18 mouse cellular contexts compared by ENCODE assay signal in genomic region chr13:43497769-43498168, GRCm38 (mm10). TPM values are rescaled to one million over a fixed set of nuclear protein-coding genes. Genes with fewer than 3 reads are reported as not detected.
DNase-seq lines count a peak whose midpoint lies in the region; ATAC-seq and TF ChIP-seq lines count a peak whose summit lies in the region.
"Had no signal": no experiment of that assay in that cellular context is flagged by ENCODE, and none has a peak within 500 bp of the region (broad histone marks: within the 10 kb centered on the region; RNA-seq: fewer than 3 reads in every experiment).

No protein-coding gene starts in this region.

- DNase-seq in cerebellum, adult 2 months, result no peak
- DNase-seq in cerebellum, postnatal 25 days, result no peak
- DNase-seq in kidney, postnatal 0 days (ENCODE audit: low spot score), result no peak
- no peak for DNase-seq in kidney, postnatal 14 days
- DNase-seq in midbrain, postnatal 0 days (ENCODE audit: low spot score), result no peak
- no peak for DNase-seq in midbrain, embryonic 11.5 days (ENCODE audit: low spot score, missing footprints)
- DNase-seq in adrenal gland, adult (ENCODE audit: inconsistent age in 2 of 2, low spot score in 1 of 2), result no peak
- no peak for DNase-seq in right cerebral cortex, adult 2 months (ENCODE audit: low spot score in 2 of 2)
- DNase-seq: cerebellum, postnatal 14 days; heart, postnatal 4 days; right cerebral cortex, adult 18-20 months; spleen, adult 18-20 months; thymus, postnatal 14 days had no signal

- H3K9ac ChIP-seq in kidney, postnatal 0 days (ENCODE audit: low read depth, low read length), result no peak overlapping the region
- H3K9ac ChIP-seq in midbrain, postnatal 0 days (replicated peaks; ENCODE audit: low read length, poor library complexity, severe bottlenecking), result no peak overlapping the region
- no peak overlapping the region for H3K9ac ChIP-seq in midbrain, embryonic 11.5 days (ENCODE audit: low read length)
- H3K9ac ChIP-seq: heart, embryonic 12.5 days; limb, embryonic 12.5 days; lung, embryonic 15.5 days; midbrain, embryonic 15.5 days; stomach, embryonic 15.5 days had no signal

- H3K9me3 ChIP-seq in kidney, postnatal 0 days (replicated peaks; ENCODE audit: low read length), result no peaks in the 10 kb centered on the region
- H3K9me3 ChIP-seq in midbrain, postnatal 0 days (ENCODE audit: low read length), result no peaks in the 10 kb centered on the region
- H3K9me3 ChIP-seq in midbrain, embryonic 11.5 days (ENCODE audit: control insufficient read depth, low read length), result no peaks in the 10 kb centered on the region
- H3K9me3 ChIP-seq: lung, embryonic 15.5 days; midbrain, embryonic 15.5 days; stomach, embryonic 15.5 days had no signal

- H3K27ac ChIP-seq in cerebellum, adult 2 months (ENCODE audit: insufficient read depth, low read length), result no peak overlapping the region
- no peak overlapping the region for H3K27ac ChIP-seq in kidney, postnatal 0 days
- H3K27ac ChIP-seq in midbrain, postnatal 0 days (ENCODE audit: low read depth, low read length), result no peak overlapping the region
- H3K27ac ChIP-seq in midbrain, embryonic 11.5 days (ENCODE audit: low read depth, low read length), result no peak overlapping the region
- H3K27ac ChIP-seq: limb, embryonic 12.5 days; lung, embryonic 15.5 days; midbrain, embryonic 15.5 days; stomach, embryonic 15.5 days had no signal

- no peaks in the 10 kb centered on the region for H3K36me3 ChIP-seq in kidney, postnatal 0 days (ENCODE audit: insufficient read depth, low read length)
- H3K36me3 ChIP-seq in midbrain, postnatal 0 days (ENCODE audit: insufficient read depth, low read length), result no peaks in the 10 kb centered on the region
- no peaks in the 10 kb centered on the region for H3K36me3 ChIP-seq in midbrain, embryonic 11.5 days (ENCODE audit: control insufficient read depth, insufficient read depth, low read length)
- H3K36me3 ChIP-seq: heart, embryonic 12.5 days; limb, embryonic 12.5 days; lung, embryonic 15.5 days; midbrain, embryonic 15.5 days; stomach, embryonic 15.5 days had no signal

- no peak overlapping the region for H3K4me3 ChIP-seq in cerebellum, adult 2 months (replicated peaks; ENCODE audit: insufficient read depth, low read depth, low read length)
- H3K4me3 ChIP-seq in kidney, postnatal 0 days (replicated peaks; ENCODE audit: low read depth, low read length), result no peak overlapping the region
- no peak overlapping the region for H3K4me3 ChIP-seq in midbrain, postnatal 0 days (ENCODE audit: low read depth, low read length)
- H3K4me3 ChIP-seq in midbrain, embryonic 11.5 days (ENCODE audit: low read depth, low read length), result no peak overlapping the region
- H3K4me3 ChIP-seq: heart, embryonic 12.5 days; limb, embryonic 12.5 days; lung, embryonic 15.5 days; midbrain, embryonic 15.5 days; stomach, embryonic 15.5 days had no signal

- peaks cover 3% of the 10 kb centered on the region for H3K4me1 ChIP-seq in cerebellum, adult 2 months (ENCODE audit: control insufficient read depth, insufficient read depth, low read length)
- H3K4me1 ChIP-seq in kidney, postnatal 0 days (replicated peaks; ENCODE audit: insufficient read depth, low read length), result no peaks in the 10 kb centered on the region
- H3K4me1 ChIP-seq in midbrain, postnatal 0 days (ENCODE audit: insufficient read depth, low read length), result no peaks in the 10 kb centered on the region
- no peaks in the 10 kb centered on the region for H3K4me1 ChIP-seq in midbrain, embryonic 11.5 days (ENCODE audit: control insufficient read depth, insufficient read depth, low read length)
- H3K4me1 ChIP-seq: stomach, embryonic 15.5 days had no signal

- peak; percentile 30; the same call in 1 of the 2 replicates for TF ChIP-seq CTCF in cerebellum, adult 2 months (IDR thresholded peaks at IDR 0.05; ENCODE audit: borderline replicate concordance, insufficient read depth, low read depth, low read length)
- TF ChIP-seq CTCF in kidney, postnatal 0 days (IDR thresholded peaks at IDR 0.05; ENCODE audit: low read depth), result peak; percentile 41; the same call in 1 of the 2 replicates
- peak; percentile 27; the same call in 1 of the 2 replicates for TF ChIP-seq CTCF in midbrain, postnatal 0 days (IDR thresholded peaks at IDR 0.05)

- WGBS in cerebellum, adult 2 months, result 98% methylated on average over 3 of the region's 3 CpGs
- 97% methylated on average over 3 of the region's 3 CpGs for WGBS in kidney, postnatal 0 days
- 95% methylated on average over 3 of the region's 3 CpGs for WGBS in midbrain, postnatal 0 days
- WGBS in midbrain, embryonic 11.5 days, result 98% methylated on average over 3 of the region's 3 CpGs

- H3K4me2 ChIP-seq in kidney, postnatal 0 days (ENCODE audit: low read length), result no peak overlapping the region
- H3K4me2 ChIP-seq in midbrain, postnatal 0 days (ENCODE audit: low read depth, low read length, poor library complexity, severe bottlenecking), result no peak overlapping the region
- H3K4me2 ChIP-seq in midbrain, embryonic 11.5 days, result no peak overlapping the region
- H3K4me2 ChIP-seq: heart, embryonic 12.5 days; limb, embryonic 12.5 days; lung, embryonic 15.5 days; midbrain, embryonic 15.5 days; stomach, embryonic 15.5 days had no signal

- no peak for ATAC-seq in kidney, postnatal 0 days (replicated peaks; ENCODE audit: low FRiP score, low read depth)
- ATAC-seq in midbrain, postnatal 0 days (ENCODE audit: low FRiP score), result no peak
- ATAC-seq in midbrain, embryonic 11.5 days (ENCODE audit: low FRiP score), result no peak
- ATAC-seq: midbrain, embryonic 15.5 days had no signal

- no peaks in the 10 kb centered on the region for H3K27me3 ChIP-seq in cerebellum, adult 2 months (ENCODE audit: control insufficient read depth, insufficient read depth, low read length)
- no peaks in the 10 kb centered on the region for H3K27me3 ChIP-seq in kidney, postnatal 0 days (ENCODE audit: insufficient read depth, low read length)
- H3K27me3 ChIP-seq in midbrain, postnatal 0 days (ENCODE audit: insufficient read depth, low read length), result no peaks in the 10 kb centered on the region
- no peaks in the 10 kb centered on the region for H3K27me3 ChIP-seq in midbrain, embryonic 11.5 days (ENCODE audit: control insufficient read depth, insufficient read depth, low read length)
- H3K27me3 ChIP-seq: heart, embryonic 12.5 days; limb, embryonic 12.5 days; lung, embryonic 15.5 days; midbrain, embryonic 15.5 days; stomach, embryonic 15.5 days had no signal

- TF ChIP-seq POLR2A in cerebellum, adult 2 months (IDR thresholded peaks at IDR 0.05; ENCODE audit: borderline replicate concordance, insufficient read depth, low read length), result no peak

RNA-seq across cellular contexts. Expression of gene Ranbp9, which starts 16.7 kb away (rescaled TPM):
- polyA plus RNA-seq in cerebellum, adult 2 months (2012; rRNA removed), result 59.9 and 61.6 TPM in 2 replicates
- polyA plus RNA-seq in kidney, postnatal 0 days (2015; fragmentation: Nextera tagmentation; extraction: Ambion mirVana), result 10.6 and 10.7 TPM in 2 replicates
- total RNA-seq in midbrain, postnatal 0 days (2014; rRNA removed), result 43.7 and 51.5 TPM in 2 replicates
- polyA plus RNA-seq in midbrain, postnatal 0 days (2015; fragmentation: Nextera tagmentation; extraction: Ambion mirVana), result 9.7 and 11.7 TPM in 2 replicates
- 10.9 and 15.9 TPM in 2 replicates for polyA plus RNA-seq in midbrain, embryonic 11.5 days (2014; fragmentation: Nextera tagmentation; extraction: Ambion mirVana)
